Mouse (Mus musculus): Measurements from ENCODE around the gene Gm17455. TPM values are rescaled to one million over a fixed set of nuclear protein-coding genes. Genes with fewer than 3 reads are reported as not detected.

Gm17455 gene
- total RNA-seq, 2 experiments from 2014 or later, result 0.64 to 1.1 TPM

GRCm38 (mm10) chr10:60373543-60373936 lies 26.0 kb upstream of the Gm17455 start:
- no peak for DNase-seq (ENCODE audit: low spot score in 2 of 2)

GRCm38 (mm10) chr10:60373937-60374578 lies 25.5 kb upstream of the Gm17455 start:
- no peak for DNase-seq (ENCODE audit: low spot score in 2 of 2)

GRCm38 (mm10) chr10:60376704-60377103 lies 22.8 kb upstream of the Gm17455 start:
- no peak for DNase-seq (ENCODE audit: low spot score in 2 of 2)

GRCm38 (mm10) chr10:60379419-60379957 lies 20.0 kb upstream of the Gm17455 start:
- no peak for DNase-seq (ENCODE audit: low spot score in 2 of 2)

GRCm38 (mm10) chr10:60380229-60380628 lies 19.3 kb upstream of the Gm17455 start:
- no peak for DNase-seq (ENCODE audit: low spot score in 2 of 2)

GRCm38 (mm10) chr10:60381142-60381925 lies 18.2 kb upstream of the Gm17455 start:
- no peak for DNase-seq (ENCODE audit: low spot score in 2 of 2)

GRCm38 (mm10) chr10:60388332-60388731 lies 11.2 kb upstream of the Gm17455 start:
- DNase-seq (ENCODE audit: low spot score in 2 of 2), result no peak

GRCm38 (mm10) chr10:60389447-60389865 lies 10.1 kb upstream of the Gm17455 start:
- DNase-seq (ENCODE audit: low spot score in 2 of 2), result no peak

GRCm38 (mm10) chr10:60390177-60390903 lies 9.2 kb upstream of the Gm17455 start:
- no peak for DNase-seq (ENCODE audit: low spot score in 2 of 2)

GRCm38 (mm10) chr10:60390904-60391420 lies 8.6 kb upstream of the Gm17455 start:
- no peak for DNase-seq (ENCODE audit: low spot score in 2 of 2)

- no peak for DNase-seq (ENCODE audit: low spot score in 2 of 2)
These were observed 7.9 kb upstream of the Gm17455 start for GRCm38 (mm10) chr10:60391661-60392060.

- DNase-seq (ENCODE audit: low spot score in 2 of 2), result no peak
These were observed 4.6 kb upstream of the Gm17455 start for GRCm38 (mm10) chr10:60394936-60395335.

GRCm38 (mm10) chr10:60395605-60396004 lies 3.9 kb upstream of the Gm17455 start:
- DNase-seq (ENCODE audit: low spot score in 2 of 2), result no peak

GRCm38 (mm10) chr10:60398051-60398814 lies 1.3 kb upstream of the Gm17455 start:
- DNase-seq (ENCODE audit: low spot score in 2 of 2), result no peak

GRCm38 (mm10) chr10:60400507-60401295 lies 1.2 kb downstream of the Gm17455 start:
- DNase-seq (ENCODE audit: low spot score in 2 of 2), result no peak

GRCm38 (mm10) chr10:60405460-60406177 lies 6.1 kb downstream of the Gm17455 start:
- DNase-seq (ENCODE audit: low spot score in 2 of 2), result peak; percentile 44 to 62

- DNase-seq (ENCODE audit: low spot score in 2 of 2), result peak; percentile 40 to 55
These were observed 8.3 kb downstream of the Gm17455 start for GRCm38 (mm10) chr10:60407831-60408230.

GRCm38 (mm10) chr10:60411794-60412193 lies 12.3 kb downstream of the Gm17455 start:
- DNase-seq (ENCODE audit: low spot score in 2 of 2), result no peak

GRCm38 (mm10) chr10:60413756-60414155 lies 14.2 kb downstream of the Gm17455 start:
- DNase-seq (ENCODE audit: low spot score in 2 of 2), result no peak

All from gastrocnemius, postnatal 4 days (tissue).